23 mouse cellular contexts compared by ENCODE assay signal in genomic region chr2:168522247-168522646, GRCm38 (mm10).
DNase-seq lines count a peak whose midpoint lies in the region; ATAC-seq and TF ChIP-seq lines count a peak whose summit lies in the region.
"Had no signal": no experiment of that assay in that cellular context is flagged by ENCODE, and none has a peak within 500 bp of the region (broad histone marks: within the 10 kb centered on the region; RNA-seq: fewer than 3 reads in every experiment).

No protein-coding gene starts in this region.

- H3K4me3 ChIP-seq in gastrocnemius, adult 2 months: no peak overlapping the region
- H3K4me3 ChIP-seq: forebrain, embryonic 10.5 days; forebrain, embryonic 13.5 days; heart, adult 2 months; heart, embryonic 10.5 days; heart, embryonic 13.5 days; hindbrain, embryonic 12.5 days; hindbrain, embryonic 15.5 days had no signal

- intact Hi-C loops in gastrocnemius, adult 2 months (cut with DNase I): no loop called here
- intact Hi-C loops in gastrocnemius, postnatal 36 days (cut with DNase I): no loop called here
- intact Hi-C loops in heart, postnatal 36 days (cut with DNase I): no loop called here

- H3K27ac ChIP-seq in gastrocnemius, adult 2 months: peak overlapping the region; percentile 7
- H3K27ac ChIP-seq: forebrain, embryonic 10.5 days; forebrain, embryonic 13.5 days; heart, adult 2 months; heart, embryonic 10.5 days; heart, embryonic 13.5 days; hindbrain, embryonic 12.5 days; hindbrain, embryonic 15.5 days had no signal

- ATAC-seq in granulocyte monocyte progenitor cell, adult 5-6 weeks (replicated peaks; ENCODE audit: poor library complexity, severe bottlenecking): peak; percentile 50
- peak; percentile 22 for ATAC-seq in megakaryocyte progenitor cell, adult 5-6 weeks (replicated peaks; ENCODE audit: poor library complexity)
- ATAC-seq: forebrain, embryonic 13.5 days; forebrain, embryonic 16.5 days; intestine, postnatal 0 days; Patski had no signal

- TF ChIP-seq CTCF in gastrocnemius, adult 2 months (IDR thresholded peaks at IDR 0.05): no peak

- DNase-seq in gastrocnemius, adult 2 months: no peak
- no peak for DNase-seq in gastrocnemius, postnatal 36 days
- peak; percentile 52 for DNase-seq in A20 (ENCODE audit: low read depth, low spot score)
- no peak for DNase-seq in thymus, postnatal 14 days
- DNase-seq in heart, postnatal 36 days: no peak
- DNase-seq: adrenal gland, adult 8-10 months; cerebellum, adult 18-20 months; cerebellum, postnatal 10 days; cerebellum, postnatal 36 days; gastrocnemius, postnatal 14 days; heart, adult 2 months; heart, postnatal 14 days had no signal
